Mouse (Mus musculus) adrenal gland, postnatal 14 days (tissue): ENCODE data around the gene 2410137M14Rik. TPM values are rescaled to one million over a fixed set of nuclear protein-coding genes. Genes with fewer than 3 reads are reported as not detected.
"Not testable (repeated sequence)": the region's sequence is repeated elsewhere in the genome, so short reads cannot be mapped to it uniquely, and the experiment has no call there.

Experiments used
- DNase-seq: peaks from one replicate; pipeline ENCODE4 v3.0.0; 2021; ENCODE audit warnings: mixed read lengths
- total RNA-seq: library from RNA; stranded (reverse); gene quantifications from 2 replicates; pipeline ENCODE4 v1.2.3, GENCODE M21; 2021

2410137M14Rik gene
- total RNA-seq, 1 experiment from 2014 or later: not detected

- DNase-seq: no peak
These were observed 12.8 kb upstream of the 2410137M14Rik start for GRCm38 (mm10) chr17:36993770-36994325.

- DNase-seq: no peak
These were observed 11.5 kb upstream of the 2410137M14Rik start for GRCm38 (mm10) chr17:36992336-36993104.

- not testable (repeated sequence) for DNase-seq
These were observed 9.6 kb upstream of the 2410137M14Rik start for GRCm38 (mm10) chr17:36990630-36991029.

- DNase-seq: no peak
These were observed 8.4 kb upstream of the 2410137M14Rik start, which contains the start of gene H2-M5 for GRCm38 (mm10) chr17:36989437-36989836. H2-M5 (minus strand) TSS chr17:36989537.

GRCm38 (mm10) chr17:36988475-36988874 is 7.4 kb upstream of the 2410137M14Rik start:
- no peak for DNase-seq

GRCm38 (mm10) chr17:36982253-36983155 is 1.5 kb upstream of the 2410137M14Rik start:
- no peak for DNase-seq

GRCm38 (mm10) chr17:36981845-36982244 is 808 bp upstream of the 2410137M14Rik start:
- no peak for DNase-seq

- DNase-seq: no peak
These were observed 7.7 kb downstream of the 2410137M14Rik start for GRCm38 (mm10) chr17:36973271-36973787.

GRCm38 (mm10) chr17:36972791-36973190 is 8.2 kb downstream of the 2410137M14Rik start:
- no peak for DNase-seq

- no peak for DNase-seq
These were observed 9.7 kb downstream of the 2410137M14Rik start for GRCm38 (mm10) chr17:36971172-36971850.

GRCm38 (mm10) chr17:36970316-36970890 is 10.6 kb downstream of the 2410137M14Rik start:
- no peak for DNase-seq

GRCm38 (mm10) chr17:36966875-36967274 is 14.2 kb downstream of the 2410137M14Rik start:
- DNase-seq: no peak

GRCm38 (mm10) chr17:36961125-36961524 is 19.9 kb downstream of the 2410137M14Rik start:
- DNase-seq: no peak

- DNase-seq: peak; percentile 30
These were observed 22.2 kb downstream of the 2410137M14Rik start for GRCm38 (mm10) chr17:36958884-36959283.

GRCm38 (mm10) chr17:36957999-36958743 is 22.9 kb downstream of the 2410137M14Rik start, which contains the start of the genes Znrd1 and Znrd1as:
Znrd1 (minus strand) TSS chr17:36958559.
Znrd1as (plus strand) TSS chr17:36958592.
- peak; percentile 97 for DNase-seq

GRCm38 (mm10) chr17:36953062-36953461 is 28.0 kb downstream of the 2410137M14Rik start:
- DNase-seq: no peak

- no peak for DNase-seq
These were observed 28.4 kb downstream of the 2410137M14Rik start for GRCm38 (mm10) chr17:36952631-36953030.

- peak; percentile 97 for DNase-seq
These were observed 29.8 kb downstream of the 2410137M14Rik start, which contains the start of gene Ppp1r11 for GRCm38 (mm10) chr17:36950981-36951947. Ppp1r11 (minus strand) TSS chr17:36951741.

GRCm38 (mm10) chr17:36949265-36949664 is 31.8 kb downstream of the 2410137M14Rik start:
- DNase-seq: no peak
